Mouse (Mus musculus): ENCODE results near the gene Igfbp7. TPM values are rescaled to one million over a fixed set of nuclear protein-coding genes. Genes with fewer than 3 reads are reported as not detected.
"Not testable (repeated sequence)": the region's sequence is repeated elsewhere in the genome, so short reads cannot be mapped to it uniquely, and the experiment has no call there.

The Igfbp7 gene
- total RNA-seq (2017): 2.7 to 6.7 TPM (median 5.0 TPM) in 3 replicates

DNA sequence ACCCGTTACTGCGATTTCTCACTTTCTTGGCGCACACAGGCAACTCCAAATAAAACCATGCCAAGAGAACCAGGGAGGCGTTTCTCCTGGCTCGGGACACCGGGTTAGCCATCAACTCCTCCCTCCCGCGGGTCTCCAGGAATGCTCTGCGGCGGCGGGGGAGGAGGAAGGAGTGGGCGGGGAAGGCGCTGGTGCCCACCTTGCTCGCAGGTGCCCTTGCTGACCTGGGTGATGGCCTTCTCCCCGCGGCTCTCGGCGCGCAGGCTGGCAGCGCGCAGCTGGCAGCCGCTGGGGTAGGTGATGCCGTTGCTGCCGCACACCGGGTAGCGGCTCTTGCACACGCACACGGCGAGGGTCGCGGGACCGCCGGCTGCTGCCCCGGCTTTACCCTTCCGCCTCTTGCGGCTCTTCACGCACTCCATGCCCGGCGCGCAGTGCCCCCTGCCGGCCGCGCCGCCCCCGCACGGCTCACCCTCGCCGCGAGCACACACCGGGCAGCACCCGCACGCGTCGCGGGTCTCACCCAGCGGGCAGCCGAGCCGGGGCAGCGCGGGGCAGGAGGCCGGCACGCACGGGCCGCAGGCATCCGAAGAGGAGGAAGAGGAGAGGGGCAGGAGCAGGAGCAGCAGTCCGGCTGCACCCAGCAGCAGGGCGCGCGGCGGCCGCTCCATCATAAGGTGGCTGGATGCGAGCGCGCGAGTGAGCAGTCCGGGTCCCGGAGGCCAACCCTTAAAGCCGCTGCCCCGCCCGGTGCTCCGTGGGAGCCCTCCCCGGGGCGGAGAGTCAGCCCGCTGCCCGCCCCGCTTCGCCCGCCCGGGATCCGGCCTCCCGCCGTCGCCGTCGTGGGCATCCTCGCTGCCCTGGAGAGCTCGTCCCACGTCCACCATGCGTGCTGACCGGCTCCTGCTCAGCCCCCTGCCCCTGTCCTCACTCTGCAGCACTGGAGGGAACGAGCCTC, at the start of gene Igfbp7:
Gene Igfbp7 (minus strand): TSS at position 701 of the 958 bp plus-strand sequence.
- ATAC-seq (replicated peaks; ENCODE audit: insufficient number of reproducible peaks, low FRiP score, low TSS enrichment, poor library complexity, severe bottlenecking): 0 out of 2 replicates have a peak, but pooled peaks have one; percentile 17

DNA sequence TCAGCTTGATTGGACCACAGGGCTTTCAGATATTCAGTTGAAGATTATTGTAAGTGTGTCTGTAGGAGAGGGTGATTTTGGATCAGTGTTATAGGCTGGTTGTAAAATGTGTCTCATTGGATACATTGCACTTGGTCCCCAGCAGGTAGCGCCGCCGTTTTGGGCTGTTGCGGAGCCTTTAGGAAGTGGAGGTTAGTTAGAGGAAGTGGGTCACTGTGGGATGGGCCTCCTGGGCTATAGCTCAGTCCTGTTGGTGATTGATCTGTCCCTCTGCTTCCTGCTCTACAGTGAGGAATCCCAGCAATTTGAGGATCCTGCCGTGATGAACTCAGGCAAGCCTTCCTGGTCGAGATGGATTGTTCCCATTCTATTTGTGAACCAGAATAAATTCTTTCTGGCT, 44.3 kb upstream of the Igfbp7 start:
- no peak for ATAC-seq (replicated peaks; ENCODE audit: insufficient number of reproducible peaks, low FRiP score, low TSS enrichment, poor library complexity, severe bottlenecking)

DNA sequence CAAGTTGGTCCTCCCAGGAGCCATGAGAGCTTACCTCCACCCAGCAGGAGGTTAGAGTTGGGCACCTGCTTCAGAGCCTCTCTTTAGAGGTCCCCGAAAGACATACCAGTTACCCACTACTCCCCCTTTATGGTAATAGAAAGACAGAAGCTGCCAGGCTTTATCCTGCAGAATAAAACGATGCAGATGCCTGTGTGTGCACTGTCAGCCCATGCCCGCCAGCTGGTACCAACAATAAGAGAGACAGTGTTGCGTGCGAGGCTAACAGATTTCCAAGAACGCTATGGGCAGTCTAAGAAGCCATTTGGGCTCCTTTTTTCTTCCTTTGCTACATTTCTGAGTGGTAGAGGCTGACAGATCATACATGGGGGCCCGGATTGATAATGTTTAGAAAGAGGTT, 41.7 kb upstream of the Igfbp7 start:
- no peak for ATAC-seq (replicated peaks; ENCODE audit: insufficient number of reproducible peaks, low FRiP score, low TSS enrichment, poor library complexity, severe bottlenecking)

DNA sequence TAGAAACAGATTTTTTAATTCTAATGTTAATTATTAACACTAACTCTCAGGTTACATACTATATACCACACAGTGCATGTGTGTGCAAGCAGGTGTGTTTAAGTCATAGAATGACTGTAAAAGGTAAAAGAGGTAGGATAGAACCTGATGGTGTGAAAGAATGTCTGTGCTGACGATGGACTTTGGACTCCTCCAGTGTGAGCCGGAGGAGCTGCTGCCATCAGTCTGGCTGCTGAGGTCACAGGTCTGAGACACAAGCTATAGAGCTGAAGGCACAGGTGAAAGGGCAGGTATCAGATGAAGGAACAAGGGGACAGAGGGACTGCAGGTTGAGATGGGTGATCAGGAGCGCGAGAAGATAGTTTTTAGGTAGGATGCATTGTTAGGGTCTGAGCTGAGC, 37.6 kb upstream of the Igfbp7 start:
- no peak for ATAC-seq (replicated peaks; ENCODE audit: insufficient number of reproducible peaks, low FRiP score, low TSS enrichment, poor library complexity, severe bottlenecking)

DNA sequence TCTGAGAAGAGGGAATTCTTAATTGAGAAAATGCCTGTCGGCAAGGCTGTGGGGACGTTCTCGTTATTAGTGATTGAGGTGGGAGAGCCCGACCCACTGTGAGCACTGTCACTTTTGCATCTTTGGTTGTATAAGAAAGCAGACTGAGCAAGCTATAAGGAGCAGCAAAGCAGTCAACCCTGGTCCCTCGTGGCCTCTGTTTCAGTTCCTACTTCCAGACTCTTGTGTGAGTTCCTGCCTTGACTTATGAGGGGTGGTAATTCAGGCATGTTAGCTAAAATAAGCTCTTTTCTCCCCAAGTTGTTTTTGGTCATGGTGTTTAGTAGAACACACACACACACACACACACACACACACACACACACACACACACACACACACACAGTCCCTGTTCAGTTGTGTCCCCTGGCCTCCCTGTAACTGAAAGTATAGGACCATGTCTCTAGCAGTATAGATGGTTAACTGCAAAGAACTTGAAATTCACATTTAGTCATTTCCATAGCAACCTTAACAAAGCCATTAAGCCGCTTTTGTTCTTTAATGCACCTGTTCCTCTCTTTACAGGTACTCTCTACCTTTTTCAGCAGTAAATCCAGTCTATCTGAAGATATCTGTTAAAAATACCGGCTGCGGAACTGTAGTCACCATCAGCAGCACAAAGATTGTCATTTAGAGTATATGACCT, 36.2 kb upstream of the Igfbp7 start:
- ATAC-seq (replicated peaks; ENCODE audit: insufficient number of reproducible peaks, low FRiP score, low TSS enrichment, poor library complexity, severe bottlenecking): no peak

DNA sequence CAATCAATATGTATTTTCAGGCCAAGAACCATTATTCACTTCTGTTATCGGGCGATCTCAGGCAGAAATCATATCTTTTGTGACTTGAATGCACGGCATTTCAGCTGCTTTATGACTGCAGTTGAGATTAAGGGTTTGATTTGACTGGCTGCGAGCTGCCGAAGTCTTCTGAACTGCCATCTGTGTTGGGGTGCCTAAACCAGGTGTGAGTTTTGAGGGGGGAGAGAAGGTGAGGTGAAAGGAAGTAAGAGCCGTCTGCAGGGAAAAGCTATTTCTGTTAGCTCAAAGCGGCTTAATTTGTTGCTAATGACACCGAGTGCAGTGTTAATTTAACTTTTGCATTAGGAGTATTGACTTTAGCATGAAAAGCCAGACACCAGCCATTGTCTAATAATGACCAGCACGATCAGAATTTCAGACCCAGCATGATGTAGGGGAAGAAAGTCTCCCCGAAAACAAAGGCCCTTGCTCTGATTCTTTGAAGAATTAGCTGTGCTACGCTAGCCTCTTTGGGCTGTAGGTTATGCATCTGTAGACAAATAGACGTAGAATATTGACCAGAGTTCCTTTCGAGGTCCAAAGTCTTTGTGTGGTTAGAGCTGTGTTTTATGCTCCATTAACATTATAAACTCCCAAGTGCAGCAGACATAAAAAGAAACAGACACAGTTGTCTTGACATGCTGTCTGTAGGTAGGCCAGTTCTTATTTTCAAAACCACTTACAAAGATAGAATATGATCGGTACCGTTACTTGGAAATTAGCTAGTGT, 35.2 kb upstream of the Igfbp7 start:
- ATAC-seq (replicated peaks; ENCODE audit: insufficient number of reproducible peaks, low FRiP score, low TSS enrichment, poor library complexity, severe bottlenecking): no peak

DNA sequence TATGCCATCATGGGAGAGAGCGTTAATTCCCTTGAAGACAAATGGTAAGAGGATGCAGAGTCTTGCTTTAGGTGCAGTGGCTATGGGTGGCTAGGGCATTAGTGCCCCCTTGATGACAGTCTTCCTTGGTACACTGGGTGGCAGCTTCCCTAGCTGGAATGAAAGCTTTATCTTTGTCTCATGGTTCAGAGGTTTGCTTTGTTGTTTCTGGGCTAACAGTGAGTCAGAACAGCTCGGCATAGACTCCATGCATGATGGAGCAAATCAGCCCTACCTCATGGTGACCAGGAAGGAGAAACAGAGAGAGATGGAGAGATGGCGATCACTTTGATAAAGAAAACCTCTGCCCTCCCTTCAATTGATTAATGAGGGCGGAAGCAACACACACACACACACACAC, 28.5 kb upstream of the Igfbp7 start:
- ATAC-seq (replicated peaks; ENCODE audit: insufficient number of reproducible peaks, low FRiP score, low TSS enrichment, poor library complexity, severe bottlenecking): no peak

DNA sequence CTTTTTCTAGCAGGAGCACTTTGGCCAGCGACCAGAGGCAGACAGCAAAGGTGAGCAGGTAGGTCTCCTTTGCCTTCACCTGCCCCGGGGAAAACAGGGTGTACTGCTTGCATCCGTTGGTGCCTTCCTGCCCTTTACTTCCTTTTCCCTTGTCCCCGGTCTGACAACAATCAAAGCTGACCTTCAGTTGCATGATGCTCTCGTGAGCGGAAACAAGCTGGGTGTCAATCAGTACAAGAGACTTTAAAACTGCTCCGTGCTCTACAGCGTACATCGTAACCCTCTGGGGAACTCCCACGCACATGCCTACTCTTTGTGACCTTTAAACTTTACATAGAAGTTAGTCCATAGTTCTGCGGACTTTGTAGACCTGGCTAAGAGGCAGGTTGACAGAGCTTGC, 26.2 kb upstream of the Igfbp7 start:
- ATAC-seq (replicated peaks; ENCODE audit: insufficient number of reproducible peaks, low FRiP score, low TSS enrichment, poor library complexity, severe bottlenecking): no peak

DNA sequence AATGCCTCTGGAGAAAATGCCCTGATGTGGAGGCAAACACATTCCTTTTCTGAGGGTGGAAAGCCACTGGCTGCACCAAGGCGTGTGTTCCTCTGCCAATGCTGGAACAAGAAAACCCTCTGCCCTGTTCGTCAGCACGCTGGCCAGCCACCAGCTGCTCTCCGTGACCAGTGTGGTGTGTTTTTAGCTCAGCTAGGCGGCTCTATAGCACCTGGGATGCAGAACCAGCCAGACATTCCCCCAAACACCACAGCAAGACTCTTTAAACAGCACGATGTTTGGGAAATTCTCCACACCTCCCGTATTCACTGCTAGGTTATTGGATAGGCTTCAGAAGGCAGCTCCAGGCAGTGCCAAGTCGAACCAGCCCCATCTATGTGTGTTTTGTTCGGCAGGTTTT, 25.7 kb upstream of the Igfbp7 start:
- no peak for ATAC-seq (replicated peaks; ENCODE audit: insufficient number of reproducible peaks, low FRiP score, low TSS enrichment, poor library complexity, severe bottlenecking)

DNA sequence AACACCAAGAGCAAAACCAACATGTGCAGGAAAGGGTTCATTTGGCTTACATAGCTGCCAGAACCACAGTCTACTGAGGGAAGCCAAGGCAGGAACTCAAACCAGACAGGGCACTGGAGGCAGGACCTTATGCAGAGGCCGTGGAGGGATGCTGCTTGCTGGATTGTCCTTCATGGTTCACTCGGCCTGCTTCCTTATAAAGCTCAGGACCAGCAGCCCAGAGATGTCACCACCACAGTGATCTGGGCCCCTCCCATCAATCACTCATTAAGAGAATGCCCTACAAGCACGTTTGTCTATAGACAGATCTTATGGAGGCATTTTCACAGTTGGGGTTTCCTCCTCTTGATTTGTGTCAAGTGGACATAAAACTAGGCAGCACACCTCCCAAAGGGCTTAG, 25.3 kb upstream of the Igfbp7 start:
- ATAC-seq (replicated peaks; ENCODE audit: insufficient number of reproducible peaks, low FRiP score, low TSS enrichment, poor library complexity, severe bottlenecking): no peak

DNA sequence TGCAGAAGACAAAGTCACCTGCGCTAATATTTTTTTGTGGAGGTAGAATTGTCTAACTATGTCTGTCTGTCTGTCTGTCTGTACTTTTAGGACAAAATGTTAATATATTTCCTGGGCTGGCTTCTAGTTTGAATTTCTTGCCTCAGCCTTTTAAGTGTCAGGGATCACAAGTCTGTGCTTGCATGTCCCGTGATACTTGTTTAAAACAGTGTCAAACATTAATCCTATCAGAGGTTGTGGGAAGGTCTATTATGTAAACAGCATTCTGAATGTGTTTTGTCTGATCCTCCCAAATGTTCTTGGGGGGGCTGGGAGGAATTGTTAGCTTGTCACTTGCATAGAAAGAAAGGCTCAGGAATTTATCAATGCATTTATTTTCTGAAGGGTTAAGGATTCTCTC, 24.6 kb upstream of the Igfbp7 start:
- ATAC-seq (replicated peaks; ENCODE audit: insufficient number of reproducible peaks, low FRiP score, low TSS enrichment, poor library complexity, severe bottlenecking): no peak

DNA sequence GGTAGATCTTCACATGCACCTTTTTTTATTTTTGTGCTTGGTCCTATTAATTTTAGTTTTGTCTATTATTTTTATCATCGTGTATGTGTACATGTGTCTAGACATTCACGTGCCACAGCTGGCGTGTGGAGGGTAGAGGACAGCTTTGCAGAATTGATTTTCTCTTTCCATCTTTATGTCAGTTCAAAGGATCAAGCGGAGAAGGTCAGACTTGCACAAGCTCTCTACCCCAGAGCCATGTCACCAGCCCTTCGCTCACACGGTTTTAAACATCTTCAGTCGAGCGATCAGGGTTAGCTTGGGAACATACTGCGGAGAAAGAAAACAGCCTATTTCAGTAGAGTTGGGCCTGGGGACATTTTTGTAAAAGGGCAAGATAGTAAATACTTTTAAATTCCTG, 23.2 kb upstream of the Igfbp7 start:
- ATAC-seq (replicated peaks; ENCODE audit: insufficient number of reproducible peaks, low FRiP score, low TSS enrichment, poor library complexity, severe bottlenecking): no peak

DNA sequence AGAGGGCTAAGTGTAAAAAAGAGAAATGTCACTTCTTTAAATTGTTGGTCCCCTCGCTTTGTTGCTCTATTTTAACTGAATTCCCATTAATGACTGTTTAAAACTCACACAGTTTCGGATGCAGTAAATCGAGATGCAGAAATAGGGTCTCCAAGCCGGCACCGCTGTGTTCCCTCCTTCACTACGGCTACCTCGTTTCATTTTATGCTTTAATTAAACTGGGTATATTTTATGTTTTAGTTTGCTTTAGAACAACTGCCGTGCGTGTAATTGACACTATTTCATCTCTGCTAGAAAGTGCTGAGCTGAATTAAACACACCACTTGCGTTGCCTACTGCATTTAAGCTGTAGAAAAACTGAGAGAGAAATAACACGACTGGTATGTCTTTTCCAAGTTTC, 22.6 kb upstream of the Igfbp7 start:
- ATAC-seq (replicated peaks; ENCODE audit: insufficient number of reproducible peaks, low FRiP score, low TSS enrichment, poor library complexity, severe bottlenecking): no peak

DNA sequence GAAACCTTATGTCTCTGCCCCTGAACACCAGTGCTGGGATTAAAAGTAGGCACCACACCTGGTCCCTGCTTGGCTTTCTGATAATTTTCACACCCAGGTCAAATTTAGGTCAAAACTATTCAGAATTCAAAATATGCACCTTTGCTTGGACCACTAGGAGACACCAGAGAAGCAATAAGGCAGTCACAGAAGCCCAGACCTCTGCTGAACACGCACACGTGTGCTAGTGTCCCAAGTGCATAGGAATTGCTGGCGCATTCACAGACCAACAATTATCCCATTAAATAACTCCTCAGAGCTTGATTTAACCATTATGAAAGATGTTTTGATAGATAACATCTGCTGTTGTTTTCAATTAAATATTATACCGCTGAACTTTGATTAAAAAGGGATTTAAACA, 22.2 kb upstream of the Igfbp7 start:
- ATAC-seq (replicated peaks; ENCODE audit: insufficient number of reproducible peaks, low FRiP score, low TSS enrichment, poor library complexity, severe bottlenecking): no peak

DNA sequence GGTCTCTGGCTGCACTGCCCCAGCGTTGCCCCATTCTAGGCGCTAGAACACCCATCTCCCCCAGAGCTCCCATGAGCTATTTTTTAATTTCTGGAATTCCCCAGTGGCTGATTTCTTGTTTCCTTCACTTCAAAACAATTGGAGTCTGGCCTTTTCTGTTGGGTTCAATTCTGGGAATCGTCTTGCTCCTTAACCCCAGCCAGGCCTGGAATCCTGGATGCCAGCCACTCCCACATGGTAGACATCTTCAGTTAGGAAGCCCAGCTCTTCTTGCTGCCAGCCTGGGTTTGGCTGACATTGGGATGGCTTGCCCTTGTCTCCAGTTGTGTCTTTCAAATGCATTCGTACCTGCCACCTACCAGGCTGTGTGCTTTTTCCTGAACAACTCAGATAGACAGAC, 20.7 kb upstream of the Igfbp7 start:
- ATAC-seq (replicated peaks; ENCODE audit: insufficient number of reproducible peaks, low FRiP score, low TSS enrichment, poor library complexity, severe bottlenecking): no peak

DNA sequence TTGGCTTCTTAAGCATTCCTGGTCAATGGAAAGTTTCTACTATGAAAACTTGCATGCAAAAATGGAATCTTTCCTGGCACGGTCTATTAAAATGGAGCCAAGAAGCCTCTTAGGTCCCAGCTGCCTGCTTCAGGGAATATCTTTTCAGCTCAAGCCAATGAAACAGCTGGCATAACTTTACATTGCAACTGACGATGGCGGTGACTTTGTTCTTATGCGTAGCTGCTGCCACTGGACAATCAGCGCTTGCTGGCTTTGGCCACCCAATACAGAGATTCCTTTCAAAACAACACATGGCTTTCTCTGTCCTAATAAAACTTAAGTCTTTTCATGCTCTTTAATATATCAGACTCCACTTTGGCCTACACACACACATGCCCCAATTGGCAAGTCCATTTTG, 20.1 kb upstream of the Igfbp7 start:
- ATAC-seq (replicated peaks; ENCODE audit: insufficient number of reproducible peaks, low FRiP score, low TSS enrichment, poor library complexity, severe bottlenecking): no peak

DNA sequence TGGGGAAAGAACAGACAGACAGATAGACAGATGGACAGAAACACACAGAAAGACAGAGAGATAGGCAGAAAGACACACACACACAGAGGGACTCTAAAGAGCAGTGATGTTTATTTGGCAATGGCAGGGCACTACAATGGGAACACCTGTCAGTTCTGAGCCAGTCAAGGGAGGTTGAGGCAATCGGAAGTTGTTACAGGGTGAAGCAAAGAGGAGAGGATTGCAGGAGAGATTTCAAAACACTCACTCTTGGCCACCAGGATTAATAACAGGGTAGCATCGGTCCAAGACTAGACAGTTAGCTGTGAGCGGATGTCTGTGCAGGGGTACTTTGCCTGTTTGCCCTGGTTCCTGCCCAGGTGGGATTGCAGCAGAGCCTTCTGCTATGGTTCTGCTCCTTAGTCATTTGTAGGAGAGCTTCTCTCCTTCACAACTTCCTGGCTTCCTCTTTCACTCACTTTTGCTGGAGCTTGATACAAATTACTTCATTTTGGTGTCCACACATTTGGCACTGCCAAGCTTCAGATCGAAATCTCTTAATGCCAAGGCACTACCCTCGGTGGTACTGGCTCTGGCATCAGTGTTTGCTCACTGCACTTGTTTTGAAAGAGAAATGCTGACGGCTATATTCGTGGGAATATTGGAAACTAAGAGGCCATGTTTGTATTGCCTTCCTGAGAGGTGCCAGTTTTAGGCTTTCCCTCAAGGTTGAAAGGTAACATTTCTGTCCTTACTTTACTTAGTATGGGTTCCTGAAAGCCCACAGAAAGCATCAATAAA, 18.1 kb upstream of the Igfbp7 start:
- ATAC-seq (replicated peaks; ENCODE audit: insufficient number of reproducible peaks, low FRiP score, low TSS enrichment, poor library complexity, severe bottlenecking): no peak

DNA sequence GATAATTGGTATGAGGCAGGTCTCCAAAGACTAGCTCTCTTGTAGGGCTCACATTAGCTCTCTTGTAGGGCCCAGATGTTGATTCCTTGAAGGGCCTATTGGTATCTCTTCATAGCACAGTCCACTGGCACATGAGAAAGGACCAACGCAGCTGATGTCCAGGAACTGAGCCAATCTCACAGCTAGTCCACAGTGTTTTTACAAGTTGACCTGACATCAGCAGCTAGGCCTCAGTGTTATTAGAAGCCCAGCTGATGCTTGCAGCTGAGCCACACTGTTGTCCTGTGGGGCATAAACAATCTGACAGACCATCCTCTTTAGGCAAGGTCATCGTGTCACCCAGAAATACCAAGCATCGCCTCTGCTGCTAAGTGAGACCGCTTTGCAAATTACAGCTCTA, 11.7 kb upstream of the Igfbp7 start:
- not testable (repeated sequence) for ATAC-seq (replicated peaks; ENCODE audit: insufficient number of reproducible peaks, low FRiP score, low TSS enrichment, poor library complexity, severe bottlenecking)

DNA sequence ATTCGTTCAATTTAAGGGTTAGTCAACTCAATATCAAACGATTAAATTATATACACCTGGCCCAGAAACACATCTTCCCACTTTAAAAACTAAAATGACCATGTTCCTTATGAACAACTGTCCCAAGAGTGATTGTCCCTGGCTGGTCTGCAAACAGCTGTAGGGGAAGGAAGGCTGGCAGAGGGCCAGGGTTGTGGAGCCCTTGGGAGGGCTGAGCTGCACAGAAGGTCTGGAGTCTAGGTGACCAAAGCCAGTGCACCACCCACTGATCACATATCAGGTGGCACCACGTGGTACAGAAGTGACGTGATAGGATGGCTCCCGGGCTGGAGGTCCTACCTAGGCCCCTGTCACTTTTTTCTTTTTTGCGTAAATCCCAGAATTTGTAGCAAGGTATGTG, 8.2 kb upstream of the Igfbp7 start:
- no peak for ATAC-seq (replicated peaks; ENCODE audit: insufficient number of reproducible peaks, low FRiP score, low TSS enrichment, poor library complexity, severe bottlenecking)
